Mouse (Mus musculus): ENCODE data around the gene Btbd9.

The Btbd9 gene

GRCm38 (mm10) chr17:30406002-30406401, 170.3 kb downstream of the Btbd9 start:
- no peak for DNase-seq (ENCODE audit: inconsistent age in 2 of 2, low spot score in 1 of 2)

DNA sequence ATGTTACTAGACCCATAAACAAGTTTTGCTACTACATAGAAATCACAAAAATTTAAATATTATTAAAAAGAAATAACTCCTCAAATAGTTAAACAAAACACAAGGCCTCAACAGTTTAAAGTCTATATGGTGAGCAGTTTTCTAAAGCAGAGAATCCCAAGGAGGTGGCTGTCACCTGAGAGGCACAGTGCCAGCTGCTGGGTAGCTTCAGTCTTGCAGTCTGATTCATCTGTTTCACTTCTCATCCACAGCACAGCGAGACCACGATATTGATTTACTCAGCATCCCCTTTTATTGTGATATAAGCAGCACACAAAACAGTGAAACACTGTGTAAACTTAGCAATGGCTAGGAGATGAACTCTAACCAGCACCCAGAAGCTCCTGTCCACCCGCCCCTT, 173.4 kb downstream of the Btbd9 start:
- no peak for DNase-seq (ENCODE audit: inconsistent age in 2 of 2, low spot score in 1 of 2)

DNA sequence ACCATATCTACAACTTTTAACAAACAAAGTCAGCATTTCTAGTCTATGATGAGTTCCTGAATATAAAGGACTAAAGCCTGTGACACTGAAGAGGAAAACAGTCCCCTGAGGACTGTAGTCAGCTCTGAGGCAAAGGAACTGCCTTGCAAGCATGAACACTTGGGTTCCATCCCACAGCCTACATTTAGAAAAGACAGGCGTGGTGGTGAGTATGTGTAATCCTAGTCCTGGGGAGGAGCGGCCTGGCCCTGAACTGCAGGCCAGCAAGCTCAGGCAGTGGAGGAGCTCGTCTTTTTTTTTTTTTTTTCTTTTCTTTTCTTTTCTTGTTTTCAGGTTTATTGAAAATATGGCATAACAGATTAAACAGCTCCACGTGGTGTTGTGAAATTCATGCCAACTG, 181.0 kb downstream of the Btbd9 start:
- no peak for DNase-seq (ENCODE audit: inconsistent age in 2 of 2, low spot score in 1 of 2)

DNA sequence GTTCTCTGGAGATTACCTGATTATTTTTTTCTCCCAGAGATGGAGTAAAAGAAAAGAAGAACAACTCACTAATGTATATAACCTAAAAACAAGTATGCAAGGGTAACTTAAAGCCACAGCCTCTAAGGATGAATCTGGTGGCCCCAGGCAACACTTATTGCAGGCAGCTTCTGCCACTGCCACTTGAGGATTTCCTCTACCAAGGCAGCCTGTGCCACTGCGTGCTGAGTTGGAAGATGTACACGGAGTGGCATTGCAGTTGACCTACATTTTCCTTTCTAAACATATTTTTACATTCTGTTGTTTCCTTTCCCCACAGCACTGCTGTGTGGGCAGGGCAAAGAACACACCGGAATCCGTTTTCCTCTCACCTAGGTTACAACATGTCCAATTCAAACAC, 184.3 kb downstream of the Btbd9 start:
- no peak for DNase-seq (ENCODE audit: inconsistent age in 2 of 2, low spot score in 1 of 2)

DNA sequence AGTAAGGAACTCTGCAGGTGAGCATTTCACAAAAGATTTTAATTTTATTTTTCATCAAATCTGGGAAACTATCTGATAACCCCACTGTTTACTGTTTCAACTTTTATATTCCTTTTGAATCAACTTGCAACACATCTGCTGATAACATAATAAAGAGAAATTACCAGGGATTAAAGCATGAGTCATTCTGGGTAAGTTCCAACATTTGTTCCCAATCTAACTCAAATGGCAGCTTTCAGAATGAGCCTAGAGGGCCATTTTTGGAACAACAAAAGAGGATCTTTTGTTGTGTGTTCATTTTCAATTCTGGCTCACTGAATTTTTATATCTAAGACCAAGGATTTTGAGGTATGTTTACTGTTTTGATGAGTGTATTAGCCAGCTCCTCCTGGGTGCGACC, 185.1 kb downstream of the Btbd9 start:
- peak in 1 of 2 experiments; percentile 43 for DNase-seq (ENCODE audit: inconsistent age in 2 of 2, low spot score in 1 of 2)

DNA sequence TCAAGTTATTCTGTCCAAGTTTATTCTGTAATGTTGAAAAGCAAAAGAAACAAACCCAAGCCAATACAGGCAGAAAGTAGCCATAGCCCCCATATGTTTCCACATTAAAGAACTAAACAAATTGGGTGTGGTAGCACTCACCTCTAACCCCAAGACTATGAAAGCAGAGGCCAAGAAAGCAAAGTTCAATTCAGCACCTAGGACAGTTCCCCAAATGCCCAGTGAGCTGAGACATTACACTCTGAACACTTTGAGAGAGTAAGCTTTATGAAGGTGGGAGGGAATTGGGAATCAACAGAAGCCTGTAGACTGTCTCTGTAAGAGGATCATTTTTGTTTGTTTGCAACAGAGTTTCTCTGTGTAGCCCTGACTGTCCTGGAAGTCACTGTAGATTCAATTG, 186.6 kb downstream of the Btbd9 start:
- peak in 1 of 2 experiments; percentile 60 for DNase-seq (ENCODE audit: inconsistent age in 2 of 2, low spot score in 1 of 2)

- no peak for DNase-seq (ENCODE audit: inconsistent age in 2 of 2, low spot score in 1 of 2)
These were observed 187.5 kb downstream of the Btbd9 start for GRCm38 (mm10) chr17:30388817-30389216.

DNA sequence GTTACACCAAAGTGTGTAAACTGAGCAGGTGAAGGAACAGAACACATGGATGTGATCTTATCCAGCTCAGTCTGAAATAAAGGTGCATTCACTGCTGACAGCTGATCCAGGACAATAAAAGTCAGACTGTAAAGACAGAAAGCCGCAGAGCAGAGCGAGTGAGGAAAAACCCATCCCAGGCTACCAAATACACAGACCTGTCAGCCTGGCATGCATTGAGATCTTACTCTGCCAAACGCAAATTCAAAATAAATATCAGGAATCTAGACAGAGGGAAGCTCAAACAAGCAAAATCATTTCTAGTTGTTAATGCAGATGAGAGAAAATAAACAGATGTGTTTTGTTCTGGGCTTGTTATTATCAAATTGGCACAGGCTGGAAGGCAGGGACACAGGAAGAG, 187.9 kb downstream of the Btbd9 start:
- DNase-seq (ENCODE audit: inconsistent age in 2 of 2, low spot score in 1 of 2) = no peak

DNA sequence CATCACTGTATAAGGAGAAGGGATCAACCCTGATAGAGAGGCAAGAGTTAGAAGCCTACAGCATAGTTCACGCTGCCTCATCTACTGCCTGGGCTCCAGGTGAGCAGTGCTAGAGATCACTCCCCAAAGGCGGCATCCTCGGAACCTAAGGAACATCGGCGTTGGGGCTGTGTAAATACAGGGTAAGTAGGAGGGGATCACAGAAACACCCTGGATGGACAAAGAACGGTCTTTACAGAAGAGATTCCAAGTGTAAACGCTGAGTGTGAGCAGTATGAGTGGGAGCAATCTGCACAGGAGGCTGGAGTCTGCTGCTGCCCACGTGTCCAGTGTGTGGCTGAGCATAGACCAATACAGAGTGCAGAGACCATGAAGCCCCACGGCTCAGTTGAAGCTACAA, 190.0 kb downstream of the Btbd9 start:
- no peak for DNase-seq (ENCODE audit: inconsistent age in 2 of 2, low spot score in 1 of 2)

DNA sequence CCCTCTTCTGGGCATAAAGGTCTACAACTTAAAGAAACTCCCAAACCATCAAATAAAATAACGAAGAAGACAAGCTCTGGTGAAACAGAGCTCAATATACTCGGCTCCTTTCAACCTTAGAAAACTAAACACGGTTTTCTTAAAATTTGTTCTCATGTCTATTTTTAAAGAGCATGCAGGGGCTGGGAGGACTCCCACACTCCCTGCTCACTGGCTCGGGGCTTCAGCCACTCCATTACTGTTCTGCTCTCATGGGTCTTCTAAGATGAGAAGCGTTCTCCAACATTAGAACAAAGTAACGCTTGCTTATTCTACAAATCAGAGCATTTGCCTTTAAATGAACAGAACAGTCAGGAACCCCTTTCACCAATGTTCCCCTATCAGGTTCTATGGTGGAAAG, 192.6 kb downstream of the Btbd9 start:
- no peak for DNase-seq (ENCODE audit: inconsistent age in 2 of 2, low spot score in 1 of 2)

GRCm38 (mm10) chr17:30378221-30379010, 197.9 kb downstream of the Btbd9 start:
- no peak for DNase-seq (ENCODE audit: inconsistent age in 2 of 2, low spot score in 1 of 2)

DNA sequence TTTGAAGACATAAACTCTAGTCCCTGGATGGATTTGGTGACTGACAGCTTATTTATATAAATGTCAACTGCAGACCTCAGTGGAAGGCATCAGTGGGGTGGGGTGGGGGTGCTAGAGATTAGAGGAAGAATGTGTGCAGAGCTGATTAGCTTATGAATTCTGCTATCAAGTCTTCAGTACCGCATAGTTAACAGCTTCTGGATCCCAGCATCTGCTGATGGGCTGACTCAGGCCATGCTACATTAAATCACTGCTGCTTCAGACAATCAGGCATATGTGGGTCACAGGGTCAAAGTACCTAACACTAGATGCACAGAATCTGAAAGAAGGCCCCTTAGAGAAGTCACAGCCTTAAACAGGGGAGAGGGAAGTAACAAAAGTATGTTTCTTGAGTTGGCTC, 198.5 kb downstream of the Btbd9 start:
- no peak for DNase-seq (ENCODE audit: inconsistent age in 2 of 2, low spot score in 1 of 2)

DNA sequence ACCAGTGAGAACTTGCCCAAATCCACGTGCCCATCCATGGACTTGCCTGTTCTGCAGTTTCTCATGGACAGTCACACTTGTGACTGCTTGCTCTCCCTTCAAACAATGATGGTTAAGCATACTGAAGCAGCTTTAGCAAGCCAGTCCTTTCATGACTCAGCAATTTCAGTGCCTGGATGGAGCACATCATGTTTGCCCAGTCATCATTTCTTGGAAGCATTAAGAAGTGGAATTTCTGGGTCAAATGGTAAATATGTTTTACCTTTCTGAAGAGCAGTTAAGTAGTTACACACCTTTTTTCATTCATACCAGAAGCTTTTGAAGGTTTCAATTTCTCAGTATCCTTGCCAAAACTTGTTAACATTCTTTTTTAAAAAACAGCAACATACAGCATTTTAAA, 201.2 kb downstream of the Btbd9 start:
- no peak for DNase-seq (ENCODE audit: inconsistent age in 2 of 2, low spot score in 1 of 2)

DNA sequence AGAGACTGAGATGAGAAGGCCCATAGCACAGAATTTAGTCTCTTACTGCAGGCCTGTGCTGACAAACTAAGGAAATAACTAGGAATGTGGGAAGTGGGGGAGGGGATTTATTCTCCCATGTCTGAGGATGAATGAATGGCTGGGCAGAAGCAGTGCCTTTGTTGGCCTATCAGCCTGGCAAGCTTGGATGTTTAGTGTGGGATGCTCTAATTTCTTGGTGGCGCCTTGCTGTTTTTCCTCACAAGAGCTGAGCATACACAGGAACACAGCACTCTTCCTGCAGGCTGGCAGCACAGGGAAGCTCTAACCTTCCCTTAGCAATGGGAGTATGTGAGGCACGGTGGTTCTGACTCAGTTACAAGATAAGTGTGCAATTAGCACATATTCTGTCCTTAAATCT, 207.7 kb downstream of the Btbd9 start:
- no peak for DNase-seq (ENCODE audit: inconsistent age in 2 of 2, low spot score in 1 of 2)

DNA sequence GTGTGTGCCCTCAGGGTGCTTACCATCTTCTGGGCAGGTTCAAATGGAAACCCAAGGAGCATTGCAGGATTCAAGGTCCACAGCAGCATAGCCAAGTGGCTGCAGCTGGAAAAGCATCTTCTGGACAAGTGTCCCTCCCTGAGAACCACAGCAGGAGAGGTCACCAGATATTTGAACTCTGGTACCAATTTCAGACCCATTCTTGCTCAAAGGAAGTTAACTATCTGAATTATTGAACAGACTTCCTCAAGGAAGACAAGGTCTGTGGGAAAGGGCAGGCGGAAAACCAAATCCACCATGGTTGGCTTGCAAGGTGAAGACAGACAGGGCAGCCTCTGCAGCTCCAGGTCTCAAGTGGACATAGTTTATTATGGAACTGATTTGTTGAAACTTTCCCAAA, 211.6 kb downstream of the Btbd9 start:
- no peak for DNase-seq (ENCODE audit: inconsistent age in 2 of 2, low spot score in 1 of 2)

DNA sequence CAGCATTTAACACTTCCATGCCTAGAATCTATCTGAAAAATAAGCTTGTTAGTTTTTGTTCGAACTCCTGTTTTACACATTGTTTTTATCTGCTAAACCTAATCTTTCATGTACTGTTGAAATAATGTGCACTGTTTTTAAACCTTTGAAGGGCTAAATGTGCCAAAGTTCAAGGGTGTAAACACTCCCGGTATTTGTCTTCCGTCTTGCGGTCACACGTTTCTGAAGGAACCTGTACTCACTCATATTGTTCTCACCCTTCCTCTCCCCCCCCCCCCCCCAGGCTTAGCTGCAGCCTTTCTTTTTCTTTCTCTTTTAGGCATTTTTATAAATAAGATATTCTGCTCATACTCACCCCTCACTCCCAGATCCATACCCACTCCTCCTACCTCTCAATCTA, 212.9 kb downstream of the Btbd9 start:
- DNase-seq (ENCODE audit: inconsistent age in 2 of 2, low spot score in 1 of 2) = no peak

DNA sequence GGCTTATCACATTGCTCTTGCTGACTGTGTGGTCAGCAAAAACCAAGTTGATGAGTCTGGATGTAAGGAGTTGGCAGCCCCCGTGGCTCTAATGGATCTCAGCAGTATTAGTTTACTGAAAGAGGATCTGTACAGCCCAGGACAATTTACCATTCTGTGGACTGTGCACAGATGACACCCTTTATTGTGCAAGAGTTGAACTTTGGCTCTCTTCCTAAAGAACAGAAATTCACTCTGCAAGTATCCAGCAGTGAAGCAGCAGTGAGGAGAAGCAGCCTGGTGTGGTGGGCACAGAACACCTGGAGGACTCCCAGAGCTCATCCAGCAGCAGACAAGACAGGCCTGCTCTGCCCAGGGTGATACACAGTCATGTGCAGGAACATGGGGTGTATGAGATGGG, 215.6 kb downstream of the Btbd9 start:
- DNase-seq (ENCODE audit: inconsistent age in 2 of 2, low spot score in 1 of 2) = peak; percentile 42 to 79

GRCm38 (mm10) chr17:30359392-30359791, 216.9 kb downstream of the Btbd9 start:
- no peak for DNase-seq (ENCODE audit: inconsistent age in 2 of 2, low spot score in 1 of 2)

- no peak for DNase-seq (ENCODE audit: inconsistent age in 2 of 2, low spot score in 1 of 2)
These were observed 220.9 kb downstream of the Btbd9 start for GRCm38 (mm10) chr17:30355431-30355830.

- DNase-seq (ENCODE audit: inconsistent age in 2 of 2, low spot score in 1 of 2) = no peak
These were observed 221.9 kb downstream of the Btbd9 start for GRCm38 (mm10) chr17:30354381-30354780.

- DNase-seq (ENCODE audit: inconsistent age in 2 of 2, low spot score in 1 of 2) = peak in 1 of 2 experiments; percentile 37
These were observed 228.3 kb downstream of the Btbd9 start for GRCm38 (mm10) chr17:30348031-30348430.

DNA sequence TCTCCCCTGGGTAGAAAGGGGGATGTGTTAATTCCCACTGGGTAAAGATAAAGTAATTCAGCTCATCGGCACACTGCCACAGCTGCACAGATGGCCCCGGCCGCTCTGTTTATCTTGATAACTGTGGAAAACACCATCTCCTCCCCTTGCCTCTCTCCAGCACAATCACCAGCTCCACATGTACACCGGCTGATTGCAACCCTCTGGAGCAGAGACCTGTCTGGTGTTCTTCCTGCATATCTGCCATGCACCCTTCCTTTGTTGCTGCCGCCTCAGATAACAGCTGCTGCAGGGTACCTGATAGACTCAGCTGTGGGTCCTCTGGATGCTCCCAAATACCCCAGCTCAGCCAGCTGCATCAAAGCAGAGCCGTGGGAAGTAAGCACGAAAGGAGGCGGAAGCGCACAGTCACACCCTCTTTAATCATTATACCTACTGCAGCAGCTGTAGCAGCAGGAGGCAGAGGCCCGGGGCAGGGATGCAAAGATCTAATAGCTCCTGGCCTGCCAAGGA, 229.1 kb downstream of the Btbd9 start:
- peak; percentile 21 to 46 for DNase-seq (ENCODE audit: inconsistent age in 2 of 2, low spot score in 1 of 2)

- no peak for DNase-seq (ENCODE audit: inconsistent age in 2 of 2, low spot score in 1 of 2)
These were observed 231.3 kb downstream of the Btbd9 start for GRCm38 (mm10) chr17:30345008-30345407.
